Mouse (Mus musculus) embryonic fibroblast, embryonic 13.5 days (primary cell): ENCODE results near the gene Cntn6.

Experiments
- CTCF ChIP-seq: IDR thresholded peaks from 2 replicates; pipeline ENCODE4 v1.5.1; 2011; ENCODE audit warnings: mild to moderate bottlenecking, control low read depth, low read length, moderate library complexity, borderline replicate concordance; ENCODE audit not compliant: insufficient read depth
- POLR2A ChIP-seq: IDR thresholded peaks from 2 replicates; pipeline ENCODE4 v1.6.1; 2011; ENCODE audit warnings: low read depth, mild to moderate bottlenecking, control low read depth, low read length, moderate library complexity

- no peak for TF ChIP-seq CTCF
- no peak for TF ChIP-seq POLR2A
These were observed 387.1 kb downstream of the Cntn6 start for GRCm38 (mm10) chr6:104879711-104880110.
